Mouse (Mus musculus): ENCODE data around the gene Acsl1. TPM values are rescaled to one million over a fixed set of nuclear protein-coding genes. Genes with fewer than 3 reads are reported as not detected.

Acsl1 gene
- polyA plus RNA-seq, 1 experiment: 23.2 TPM

DNA sequence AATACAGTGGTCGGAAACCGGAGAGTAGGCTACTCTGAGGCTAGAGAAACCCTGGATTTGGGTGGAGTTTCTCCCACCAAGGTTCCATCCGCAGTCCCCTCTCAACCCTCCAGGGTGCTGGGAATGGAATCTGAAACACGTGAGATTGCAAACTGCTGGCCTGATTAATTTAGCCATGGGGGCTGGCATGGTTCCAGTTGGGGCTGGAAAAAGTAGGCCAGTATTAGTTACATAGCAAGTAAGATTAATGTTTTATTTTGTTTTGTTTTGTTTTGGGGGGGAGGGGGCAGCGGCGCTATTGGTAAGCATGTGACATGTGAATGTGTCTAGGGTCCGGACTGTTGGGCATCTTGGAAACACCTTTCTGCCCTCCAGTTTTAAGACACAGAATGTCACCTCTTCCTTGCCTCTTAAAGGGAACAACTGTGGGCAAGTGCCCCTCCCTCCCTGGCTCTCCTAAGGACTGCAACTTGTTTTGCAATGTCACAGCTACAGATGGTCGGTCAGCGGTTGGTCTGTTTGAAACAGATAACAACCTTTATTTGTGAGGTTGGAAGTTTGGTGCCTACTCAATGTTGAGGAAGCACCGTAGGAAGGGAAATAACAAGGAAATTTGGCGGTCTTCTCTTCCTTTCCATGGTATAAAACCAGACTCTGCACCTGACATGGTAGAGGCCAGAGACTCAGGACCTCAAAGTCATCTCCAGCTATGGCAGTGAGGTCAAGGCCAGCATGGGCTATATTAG, 75.8 kb downstream of the Acsl1 start:
- Histone ChIP-seq H3K4me3 (ENCODE audit: insufficient read depth, low read length) (no peak overlapping the region), H3K27ac (ENCODE audit: insufficient read depth, low read depth, low read length) (no peak overlapping the region), H3K4me1 (ENCODE audit: control insufficient read depth, insufficient read depth, low read length) (peaks cover 2% of the 10 kb centered on the region; the same call in 1 of the 2 replicates)
- TF ChIP-seq POLR2A (IDR thresholded peaks at IDR 0.05; ENCODE audit: borderline replicate concordance, low read depth, low read length): no peak
- no peak for TF ChIP-seq CTCF (IDR thresholded peaks at IDR 0.05; ENCODE audit: low read depth, low read length)

DNA sequence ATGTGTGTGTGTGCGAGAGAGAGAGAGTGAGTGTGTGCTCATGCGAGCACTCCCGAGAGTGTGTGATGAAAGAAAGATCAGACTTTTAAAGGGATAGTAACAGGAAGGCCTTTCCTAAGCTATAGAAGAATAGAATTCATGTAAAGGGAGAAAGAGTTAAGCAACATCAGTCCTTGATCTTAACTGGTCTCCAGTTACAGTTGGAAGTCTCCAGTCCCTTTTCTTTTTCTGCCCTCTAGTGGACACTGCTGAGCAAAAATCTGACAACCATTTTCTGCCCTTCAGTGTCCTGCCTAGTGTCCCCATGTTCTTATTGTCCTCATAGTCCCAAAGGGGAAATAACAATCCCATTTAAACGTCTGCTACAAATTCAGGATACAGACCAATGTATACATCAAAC, 76.4 kb downstream of the Acsl1 start:
- Histone ChIP-seq H3K27ac (ENCODE audit: insufficient read depth, low read depth, low read length) (no peak overlapping the region), H3K4me3 (ENCODE audit: insufficient read depth, low read length) (no peak overlapping the region), H3K4me1 (ENCODE audit: control insufficient read depth, insufficient read depth, low read length) (peaks cover 2% of the 10 kb centered on the region; the same call in 1 of the 2 replicates)
- TF ChIP-seq POLR2A (IDR thresholded peaks at IDR 0.05; ENCODE audit: borderline replicate concordance, low read depth, low read length) (no peak), CTCF (IDR thresholded peaks at IDR 0.05; ENCODE audit: low read depth, low read length) (no peak)

DNA sequence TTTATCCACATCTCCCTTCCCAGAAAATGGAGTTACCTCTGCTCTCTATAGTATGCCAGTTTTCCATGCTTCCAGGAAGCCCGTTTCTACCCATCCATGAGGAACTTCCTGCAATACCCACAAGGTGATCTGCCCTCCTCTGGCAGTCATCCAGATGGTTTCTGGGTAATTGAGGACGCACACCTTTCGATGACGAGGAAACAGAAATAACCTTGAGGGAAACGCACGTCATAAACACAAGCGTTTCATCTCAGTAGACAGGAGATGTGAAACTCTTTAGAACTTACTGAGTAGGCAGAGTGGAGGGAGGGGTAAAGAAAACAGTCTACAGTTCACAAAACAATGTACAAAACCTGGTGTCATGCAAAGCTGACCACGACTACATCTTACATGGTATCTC, 79.2 kb downstream of the Acsl1 start:
- Histone ChIP-seq H3K4me1 (ENCODE audit: control insufficient read depth, insufficient read depth, low read length) (peaks cover 5% of the 10 kb centered on the region), H3K4me3 (ENCODE audit: insufficient read depth, low read length) (no peak overlapping the region), H3K27ac (ENCODE audit: insufficient read depth, low read depth, low read length) (no peak overlapping the region)
- TF ChIP-seq POLR2A (IDR thresholded peaks at IDR 0.05; ENCODE audit: borderline replicate concordance, low read depth, low read length): no peak
- no peak for TF ChIP-seq CTCF (IDR thresholded peaks at IDR 0.05; ENCODE audit: low read depth, low read length)

DNA sequence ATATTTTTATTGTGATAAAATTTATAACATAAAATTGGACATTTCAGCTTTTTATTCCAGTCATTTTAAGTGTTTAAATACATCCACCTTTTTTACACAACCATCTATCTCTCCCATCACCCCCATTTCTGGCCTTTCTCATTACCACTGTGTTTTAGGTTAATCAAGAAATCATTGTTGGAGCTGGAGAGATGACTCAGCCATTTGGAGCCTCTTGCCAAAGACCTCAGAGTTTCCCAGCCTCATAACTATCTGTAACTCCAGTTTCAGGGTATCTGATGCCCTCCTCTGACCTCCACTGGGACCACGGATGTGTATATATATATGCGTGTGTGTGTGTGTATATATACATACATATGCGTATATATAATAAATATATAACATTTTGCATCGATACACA, 80.2 kb downstream of the Acsl1 start:
- H3K4me1 ChIP-seq (ENCODE audit: control insufficient read depth, insufficient read depth, low read length): peaks cover 5% of the 10 kb centered on the region
- H3K27ac ChIP-seq (ENCODE audit: insufficient read depth, low read depth, low read length): no peak overlapping the region
- H3K4me3 ChIP-seq (ENCODE audit: insufficient read depth, low read length): peak overlapping the region; percentile 60; the same call in 1 of the 2 replicates

DNA sequence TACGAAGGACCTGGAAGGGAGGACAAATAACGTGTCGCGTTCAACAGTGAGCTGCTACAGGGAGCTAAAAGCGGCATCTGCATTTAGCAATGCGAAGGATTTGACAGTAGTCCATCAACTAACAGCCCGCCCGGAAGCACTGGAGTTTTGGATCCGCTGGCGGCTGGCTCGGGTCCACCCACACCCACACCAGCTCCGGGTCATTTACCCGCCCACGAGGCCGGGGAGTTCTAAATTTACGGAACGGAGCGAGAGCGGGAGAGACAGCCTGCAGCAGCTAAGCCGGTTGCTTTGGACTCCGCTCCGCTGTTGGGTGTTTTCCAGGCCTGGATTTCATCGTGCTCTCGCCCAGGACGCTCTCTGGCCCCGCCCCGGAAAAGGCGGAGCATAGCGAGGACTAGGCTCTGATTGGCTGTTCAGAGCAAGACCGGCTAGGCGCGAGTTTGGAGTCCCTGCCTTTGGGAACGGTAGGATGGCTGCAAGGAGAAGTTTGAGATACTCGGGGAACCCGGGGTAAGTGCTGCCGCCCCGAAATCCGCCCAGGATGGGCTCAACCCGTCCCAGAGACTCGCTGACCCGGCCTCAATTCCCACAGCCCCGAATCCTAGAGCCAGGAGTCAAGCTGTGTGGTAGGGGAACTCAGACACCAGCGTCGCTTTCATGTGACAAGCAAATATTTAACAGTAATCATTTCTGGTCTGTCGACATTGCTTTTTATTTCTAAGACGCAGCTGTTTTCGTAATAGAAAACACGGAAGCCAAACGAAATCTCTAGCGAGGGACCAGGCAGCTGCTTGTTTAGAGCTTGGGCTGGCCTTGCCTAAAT, 81.0 kb downstream of the Acsl1 start, which contains the start of gene Cenpu:
TSS of gene Cenpu (plus strand) at position 414 of the 826 bp plus-strand sequence.
- no peak for TF ChIP-seq CTCF (IDR thresholded peaks at IDR 0.05; ENCODE audit: low read depth, low read length)
- no peak for TF ChIP-seq POLR2A (IDR thresholded peaks at IDR 0.05; ENCODE audit: borderline replicate concordance, low read depth, low read length)
- H3K4me3 ChIP-seq (ENCODE audit: insufficient read depth, low read length): peak within 1 kb of the TSS; percentile 74
- peak within 1 kb of the TSS; percentile 67 for H3K27ac ChIP-seq (ENCODE audit: insufficient read depth, low read depth, low read length)
- peaks cover 5% of the 10 kb centered on the region for H3K4me1 ChIP-seq (ENCODE audit: control insufficient read depth, insufficient read depth, low read length)

More for the DNA sequence above, 80.2 kb downstream of the Acsl1 start:
- TF ChIP-seq POLR2A (IDR thresholded peaks at IDR 0.05; ENCODE audit: borderline replicate concordance, low read depth, low read length) (no peak), CTCF (IDR thresholded peaks at IDR 0.05; ENCODE audit: low read depth, low read length) (no peak)

DNA sequence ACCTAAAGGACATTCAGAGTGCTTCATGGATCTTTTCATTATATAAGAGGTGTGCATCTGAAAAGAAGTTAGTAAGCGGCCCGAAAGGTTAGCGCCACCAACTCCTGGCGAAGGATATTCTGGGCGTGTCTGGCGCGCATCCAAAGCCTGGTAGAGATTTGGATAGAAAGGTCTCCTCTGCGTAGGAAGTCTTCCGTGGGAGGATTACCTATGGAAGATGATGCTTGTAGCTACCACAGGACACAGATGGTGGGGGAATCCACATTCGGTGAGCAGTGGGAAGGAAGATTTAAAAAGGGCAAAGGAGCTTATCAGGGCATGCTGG, 81.6 kb downstream of the Acsl1 start:
- Histone ChIP-seq H3K27ac (ENCODE audit: insufficient read depth, low read depth, low read length) (peak overlapping the region; percentile 47), H3K4me3 (ENCODE audit: insufficient read depth, low read length) (peak overlapping the region; percentile 74)
- no peak for TF ChIP-seq POLR2A (IDR thresholded peaks at IDR 0.05; ENCODE audit: borderline replicate concordance, low read depth, low read length)
- TF ChIP-seq CTCF (IDR thresholded peaks at IDR 0.05; ENCODE audit: low read depth, low read length): no peak

DNA sequence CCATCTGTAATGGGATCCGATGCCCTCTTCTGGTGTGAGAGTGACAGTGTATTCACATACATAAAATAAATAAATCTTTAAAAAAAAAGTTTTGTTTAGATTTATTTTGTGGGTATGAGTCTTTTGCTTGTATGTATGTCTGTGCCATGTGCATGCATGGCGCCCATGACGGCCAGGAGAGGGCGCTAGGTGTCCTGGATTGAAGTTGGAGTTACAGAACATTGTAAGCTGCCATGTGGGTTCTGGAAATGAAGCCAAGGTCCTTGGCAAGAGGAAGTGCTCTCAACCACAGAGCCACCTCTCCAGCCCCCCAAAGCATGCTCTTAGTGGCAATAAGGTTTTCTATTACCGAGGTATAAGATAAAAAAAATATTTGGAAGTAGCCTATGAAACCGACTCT, 88.6 kb downstream of the Acsl1 start:
- Histone ChIP-seq H3K4me1 (ENCODE audit: control insufficient read depth, insufficient read depth, low read length) (no peaks in the 10 kb centered on the region; the same call in 1 of the 2 replicates), H3K27ac (ENCODE audit: insufficient read depth, low read depth, low read length) (no peak overlapping the region), H3K4me3 (ENCODE audit: insufficient read depth, low read length) (no peak overlapping the region)
- TF ChIP-seq POLR2A (IDR thresholded peaks at IDR 0.05; ENCODE audit: borderline replicate concordance, low read depth, low read length) (no peak), CTCF (IDR thresholded peaks at IDR 0.05; ENCODE audit: low read depth, low read length) (peak; percentile 34; the same call in 1 of the 2 replicates)

More for the DNA sequence above, 81.6 kb downstream of the Acsl1 start:
- H3K4me1 ChIP-seq (ENCODE audit: control insufficient read depth, insufficient read depth, low read length): peaks cover 5% of the 10 kb centered on the region

DNA sequence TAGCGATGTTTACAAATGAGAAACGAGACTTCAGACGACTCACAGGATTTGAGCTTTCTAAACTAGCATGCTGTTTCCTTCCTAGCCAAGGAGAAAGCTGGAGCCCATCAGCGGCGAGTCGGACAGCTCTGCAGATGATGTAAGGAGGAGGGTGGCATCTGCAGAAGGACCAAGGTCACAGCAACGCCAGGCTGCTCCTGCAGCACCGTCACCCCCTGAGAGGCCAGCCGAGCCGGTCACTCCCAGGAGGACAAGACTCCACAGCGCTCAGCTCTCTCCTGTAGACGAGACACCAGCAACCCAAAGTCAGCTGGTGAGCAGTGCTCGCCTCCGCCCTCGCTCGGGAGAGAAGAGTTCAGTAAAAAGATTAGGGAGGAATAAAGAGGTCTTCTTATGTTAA, 91.5 kb downstream of the Acsl1 start:
- no peak overlapping the region for H3K27ac ChIP-seq (ENCODE audit: insufficient read depth, low read depth, low read length)
- H3K4me1 ChIP-seq (ENCODE audit: control insufficient read depth, insufficient read depth, low read length): no peaks in the 10 kb centered on the region; the same call in 1 of the 2 replicates

DNA sequence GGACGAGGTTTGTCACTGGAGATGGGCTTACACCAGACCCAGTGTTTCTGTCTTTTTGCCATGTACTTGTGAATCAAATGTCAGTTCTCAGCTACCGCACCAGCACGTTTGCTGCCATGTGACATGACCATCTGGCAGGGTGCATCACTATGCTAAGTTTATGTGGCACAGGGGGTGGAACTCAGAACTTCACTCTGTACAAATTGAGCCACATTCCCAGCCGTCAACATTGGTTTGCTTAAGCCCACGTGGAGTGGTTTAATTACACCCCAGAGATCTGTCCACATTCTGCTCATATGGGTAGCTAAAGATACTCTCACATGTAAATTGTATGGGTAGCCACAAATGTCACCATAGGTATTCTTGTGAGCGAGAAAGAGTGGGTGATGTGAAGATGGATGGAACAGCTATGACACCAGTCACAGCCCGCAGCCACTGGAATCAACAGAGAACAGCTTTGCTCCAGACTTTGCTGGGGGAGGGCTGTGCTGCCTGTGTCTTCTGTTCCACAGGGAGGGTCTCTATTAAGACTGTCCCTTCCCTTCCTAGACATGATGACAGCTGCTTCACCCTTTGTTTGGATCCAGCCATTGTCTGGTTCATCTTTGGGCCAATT, 96.2 kb downstream of the Acsl1 start:
- no peak for TF ChIP-seq POLR2A (IDR thresholded peaks at IDR 0.05; ENCODE audit: borderline replicate concordance, low read depth, low read length)
- TF ChIP-seq CTCF (IDR thresholded peaks at IDR 0.05; ENCODE audit: low read depth, low read length): no peak
- Histone ChIP-seq H3K4me3 (ENCODE audit: insufficient read depth, low read length) (no peak overlapping the region), H3K4me1 (ENCODE audit: control insufficient read depth, insufficient read depth, low read length) (no peaks in the 10 kb centered on the region), H3K27ac (ENCODE audit: insufficient read depth, low read depth, low read length) (no peak overlapping the region)

More for the DNA sequence above, 91.5 kb downstream of the Acsl1 start:
- no peak overlapping the region for H3K4me3 ChIP-seq (ENCODE audit: insufficient read depth, low read length)
- TF ChIP-seq POLR2A (IDR thresholded peaks at IDR 0.05; ENCODE audit: borderline replicate concordance, low read depth, low read length) (no peak), CTCF (IDR thresholded peaks at IDR 0.05; ENCODE audit: low read depth, low read length) (no peak)

All from bone marrow macrophage, adult 2 months (primary cell).